Mouse (Mus musculus) left cerebral cortex, adult 8-10 months (tissue): Measurements from ENCODE around the gene Pde6b. TPM values are rescaled to one million over a fixed set of nuclear protein-coding genes. Genes with fewer than 3 reads are reported as not detected.

ENCODE experiments used
- DNase-seq, 2 experiments: peaks; one replicate each; pipeline ENCODE4 v3.0.0; 2022; ENCODE audit warnings: low spot score in 2 of 2
- total RNA-seq, 4 experiments: library from RNA; stranded (reverse); gene quantifications; 2 replicates each; pipeline ENCODE4 v1.2.4; 2022

Pde6b gene
- total RNA-seq, 4 experiments from 2014 or later: 0.26 to 0.68 (median 0.38) TPM

DNA sequence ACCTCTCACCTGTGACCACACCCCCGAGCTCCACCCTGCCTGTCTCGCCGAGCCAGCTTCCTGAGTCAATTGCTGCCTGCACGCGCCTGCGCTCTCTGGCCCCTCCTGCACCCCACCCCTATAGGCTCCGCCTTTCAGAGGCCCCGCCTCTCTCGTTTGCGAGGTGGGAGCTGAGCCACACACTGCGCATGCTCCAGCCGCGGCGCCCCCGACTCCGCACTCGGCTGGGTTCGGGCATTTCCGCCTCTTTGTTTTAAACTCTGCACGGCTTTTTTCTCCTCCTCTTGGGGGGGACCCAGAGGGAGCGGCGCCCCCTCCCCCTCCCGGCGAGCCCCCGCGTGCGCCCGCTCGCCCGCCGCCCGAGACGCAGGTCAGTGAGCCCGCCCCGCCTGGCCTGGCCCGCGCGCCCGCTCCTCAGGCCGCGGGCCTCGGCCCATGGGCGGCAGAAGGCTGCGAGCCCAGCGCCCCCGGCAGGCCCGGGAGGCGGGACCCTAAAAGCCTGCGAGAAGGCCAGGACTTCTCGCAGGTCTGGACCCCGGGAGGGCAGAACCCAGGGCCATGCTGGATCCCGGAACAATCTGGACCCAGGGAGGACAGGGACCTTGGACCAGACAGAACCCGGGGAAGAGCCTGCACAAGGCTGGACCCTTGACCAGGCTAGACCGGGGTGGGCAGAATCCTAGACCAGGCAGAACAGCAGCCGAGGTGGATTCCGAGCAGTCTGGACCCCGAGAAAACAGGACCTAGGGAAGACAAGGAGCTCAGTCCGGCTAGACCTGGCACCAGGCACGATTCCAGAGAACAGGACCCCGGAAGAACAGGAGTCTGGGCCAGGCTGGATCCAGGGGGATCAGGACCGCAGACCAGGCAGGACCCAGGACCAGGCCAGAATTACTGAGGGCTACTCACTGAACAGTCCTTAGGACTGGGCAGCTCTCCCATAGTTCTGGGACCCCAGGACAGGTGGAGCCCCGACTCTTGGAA is 73.2 kb downstream of the Pde6b start, which contains the start of gene Pcgf3:
Pcgf3 (plus strand) TSS at position 151 of the 984 bp plus-strand sequence.
- DNase-seq: peak; percentile 88 to 96

- no peak for DNase-seq
These were observed 74.3 kb downstream of the Pde6b start for GRCm38 (mm10) chr5:108462446-108462845.

- DNase-seq: no peak
These were observed 77.1 kb downstream of the Pde6b start for GRCm38 (mm10) chr5:108465131-108465891.

GRCm38 (mm10) chr5:108466647-108467046 is 78.5 kb downstream of the Pde6b start:
- DNase-seq: no peak

GRCm38 (mm10) chr5:108469617-108470016 is 81.4 kb downstream of the Pde6b start:
- no peak for DNase-seq

GRCm38 (mm10) chr5:108473737-108474136 is 85.5 kb downstream of the Pde6b start:
- DNase-seq: no peak

GRCm38 (mm10) chr5:108475977-108476376 is 87.8 kb downstream of the Pde6b start:
- no peak for DNase-seq

Other genes starting within 250 kb of the Pde6b start
- gene Dr1, start 119.5 kb upstream of the Pde6b start, total RNA-seq: 10 to 100 TPM; 30.5 to 32.4 (median 31.0) TPM
- gene Pigg, start 75.8 kb upstream of the Pde6b start, total RNA-seq: 10 to 100 TPM; 11.1 to 11.5 (median 11.3) TPM
- 10 to 100 TPM; 48.4 to 55.0 (median 51.3) TPM for gene Gm42517, start 20.5 kb upstream of the Pde6b start, total RNA-seq
- 100 to 1,000 TPM; 110 to 288 (median 188) TPM for gene Atp5k, start 46.1 kb downstream of the Pde6b start, total RNA-seq
- gene Mfsd7a, start 60.5 kb downstream of the Pde6b start, total RNA-seq: 1 to 10 TPM in 3 of 4 experiments, under 1 TPM in 1; 0.81 to 1.4 (median 1.2) TPM
- 10 to 100 TPM; 36.7 to 41.7 (median 38.5) TPM for gene Pcgf3, start 72.8 kb downstream of the Pde6b start, total RNA-seq
- 100 to 1,000 TPM; 724 to 785 (median 735) TPM for gene Cplx1, start 161.6 kb downstream of the Pde6b start, total RNA-seq
- 100 to 1,000 TPM in 1 of 4 experiments, 10 to 100 TPM in 3; 97.5 to 105 (median 99.5) TPM for gene Gak, start 241.4 kb downstream of the Pde6b start, total RNA-seq
- 10 to 100 TPM; 37.1 to 43.1 (median 39.5) TPM for gene Tmem175, start 241.4 kb downstream of the Pde6b start, total RNA-seq